Mouse (Mus musculus): ENCODE results near the gene Tcf15. TPM values are rescaled to one million over a fixed set of nuclear protein-coding genes. Genes with fewer than 3 reads are reported as not detected.

Tcf15 gene
- total and polyA plus RNA-seq, 3 experiments: not detected

- no peak overlapping the region for H3K4me3 ChIP-seq (replicated peaks in 1 of 3; ENCODE audit: low read depth in 2 of 3, low read length in 2 of 3, poor library complexity in 1 of 3)
- H3K9ac ChIP-seq (ENCODE audit: insufficient read depth, low read depth): no peak overlapping the region
- H3K27me3 ChIP-seq (replicated peaks): peaks cover 84% of the 10 kb centered on the region
- peaks cover 0 to 7% of the 10 kb centered on the region in 2 experiments; a peak in 2 of 4 replicates for H3K4me1 ChIP-seq (ENCODE audit: control insufficient read depth in 1 of 2, insufficient read depth in 2 of 2)
- dilution Hi-C loops (cut with MboI; ENCODE audit: extremely low pct_ligation_motif_present, extremely low pct_unique_long_range_greater_than_20kb, low sequenced_read_pairs): no loop called here
- no peak for TF ChIP-seq CHD1 (IDR thresholded peaks at IDR 0.05; ENCODE audit: low read depth, low read length)
- TF ChIP-seq JUND (conservative IDR thresholded peaks at IDR 0.05; ENCODE audit: low read depth, low read length): no peak
- TF ChIP-seq PAX5 (IDR thresholded peaks at IDR 0.05; ENCODE audit: low read length): no peak
- no peak for TF ChIP-seq BHLHE40 (IDR thresholded peaks at IDR 0.05; ENCODE audit: low read depth, low read length)
- no peak for TF ChIP-seq TBP (conservative IDR thresholded peaks at IDR 0.05; ENCODE audit: low read depth, low read length)
- in situ Hi-C loops (cut with MboI; ENCODE audit: low pct_ligation_motif_present, low pct_unique_long_range_greater_than_20kb, low sequenced_read_pairs): loop anchor here (10.0 kb wide), 1 partner anchor 245 kb away; no protein-coding TSS in a partner anchor
- H3K27ac ChIP-seq (ENCODE audit: insufficient read depth, low read depth): no peak overlapping the region
- no peaks in the 10 kb centered on the region for H3K36me3 ChIP-seq (replicated peaks in 1 of 2; ENCODE audit: control insufficient read depth in 1 of 2, insufficient read depth in 1 of 2, low read length in 1 of 2)
- no peak for DNase-seq (ENCODE audit: extremely low read depth)
- no peaks in the 10 kb centered on the region for H3K9me3 ChIP-seq (replicated peaks; ENCODE audit: low read length)
- H3K79me2 ChIP-seq (replicated peaks; ENCODE audit: control insufficient read depth, extremely low read depth, insufficient read depth, poor library complexity, severe bottlenecking): no peaks in the 10 kb centered on the region
- H3K4me2 ChIP-seq (ENCODE audit: insufficient read depth, low read depth, poor library complexity, severe bottlenecking): no peak overlapping the region
Measured at GRCm38 (mm10) chr2:152119228-152119865, 24.0 kb upstream of the Tcf15 start.

DNA sequence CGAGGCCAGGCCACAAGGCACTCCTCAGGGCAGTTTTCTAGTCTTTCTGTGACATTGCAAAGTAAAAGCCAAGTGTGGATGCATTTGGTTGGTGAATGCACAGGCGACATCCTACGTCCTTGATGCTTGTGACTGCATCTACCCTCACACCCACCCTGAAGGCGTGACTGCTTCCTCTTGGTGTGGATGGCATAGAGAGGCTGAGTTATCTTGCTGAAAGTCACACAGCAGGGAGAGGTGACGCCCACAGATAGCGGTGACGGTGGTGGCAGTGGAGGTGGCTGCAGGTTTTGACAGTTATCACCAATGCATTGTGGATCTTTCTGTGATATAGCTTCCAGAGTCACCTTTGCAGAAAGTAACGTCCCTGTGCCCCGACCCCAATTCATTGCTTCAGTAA lies 20.5 kb upstream of the Tcf15 start:
- H3K9me3 ChIP-seq (replicated peaks; ENCODE audit: low read length): no peaks in the 10 kb centered on the region
- dilution Hi-C loops (cut with MboI; ENCODE audit: extremely low pct_ligation_motif_present, extremely low pct_unique_long_range_greater_than_20kb, low sequenced_read_pairs) (no loop called here), in situ Hi-C loops (cut with MboI; ENCODE audit: low pct_ligation_motif_present, low pct_unique_long_range_greater_than_20kb, low sequenced_read_pairs) (loop anchor here (5.0 kb wide), 1 partner anchor 74 kb away; no protein-coding TSS in a partner anchor)
- no peaks in the 10 kb centered on the region for H3K36me3 ChIP-seq (replicated peaks in 1 of 2; ENCODE audit: control insufficient read depth in 1 of 2, insufficient read depth in 1 of 2, low read length in 1 of 2)
- H3K4me3 ChIP-seq (replicated peaks in 1 of 3; ENCODE audit: low read depth in 2 of 3, low read length in 2 of 3, poor library complexity in 1 of 3): no peak overlapping the region
- DNase-seq (ENCODE audit: extremely low read depth): no peak
- TF ChIP-seq ELF1 (IDR thresholded peaks at IDR 0.05; ENCODE audit: low read depth, low read length) (no peak), UBTF (IDR thresholded peaks at IDR 0.05; ENCODE audit: low read depth, low read length) (no peak), ZMIZ1 (IDR thresholded peaks at IDR 0.05; ENCODE audit: low read depth, low read length) (no peak), PAX5 (IDR thresholded peaks at IDR 0.05; ENCODE audit: low read length) (no peak), ETS1 (conservative IDR thresholded peaks at IDR 0.05; ENCODE audit: low read depth, low read length) (no peak), SIN3A (IDR thresholded peaks at IDR 0.05; ENCODE audit: low read length) (no peak), RCOR1 (conservative IDR thresholded peaks at IDR 0.05; ENCODE audit: low read depth, low read length) (no peak), MAFK (IDR thresholded peaks at IDR 0.05; ENCODE audit: insufficient replicate concordance, low read length) (no peak), TBP (conservative IDR thresholded peaks at IDR 0.05; ENCODE audit: low read depth, low read length) (no peak), MAX (IDR thresholded peaks at IDR 0.05; ENCODE audit: low read length) (no peak), POLR2AphosphoS2 (IDR thresholded peaks at IDR 0.05; ENCODE audit: low read depth, low read length) (no peak), TCF12 (IDR thresholded peaks at IDR 0.05; ENCODE audit: low read depth, low read length) (no peak)
- H3K79me2 ChIP-seq (replicated peaks; ENCODE audit: control insufficient read depth, extremely low read depth, insufficient read depth, poor library complexity, severe bottlenecking): no peaks in the 10 kb centered on the region
- no peak overlapping the region for H3K4me2 ChIP-seq (ENCODE audit: insufficient read depth, low read depth, poor library complexity, severe bottlenecking)
- no peak overlapping the region for H3K9ac ChIP-seq (ENCODE audit: insufficient read depth, low read depth)
- peaks cover 77% of the 10 kb centered on the region for H3K27me3 ChIP-seq (replicated peaks)
- no peaks in the 10 kb centered on the region for H3K4me1 ChIP-seq (ENCODE audit: control insufficient read depth in 1 of 2, insufficient read depth in 2 of 2)
- H3K27ac ChIP-seq (ENCODE audit: insufficient read depth, low read depth): no peak overlapping the region
